10 mouse cellular contexts compared by ENCODE assay signal in genomic region chr4:131100796-131101156, GRCm38 (mm10).
DNase-seq lines count a peak whose midpoint lies in the region; ATAC-seq lines count a peak whose summit lies in the region.
"Had no signal": no experiment of that assay in that cellular context is flagged by ENCODE, and none has a peak within 500 bp of the region (broad histone marks: within the 10 kb centered on the region; RNA-seq: fewer than 3 reads in every experiment).

No protein-coding gene starts in this region.

- peak overlapping the region; percentile 41 for H3K9ac ChIP-seq in forebrain, embryonic 11.5 days (ENCODE audit: low read length)
- no peak overlapping the region for H3K9ac ChIP-seq in forebrain, embryonic 15.5 days (replicated peaks)
- no peak overlapping the region for H3K9ac ChIP-seq in kidney, embryonic 16.5 days (replicated peaks; ENCODE audit: low read length)
- no peak overlapping the region for H3K9ac ChIP-seq in forebrain, embryonic 13.5 days
- no peak overlapping the region for H3K9ac ChIP-seq in midbrain, embryonic 14.5 days (replicated peaks; ENCODE audit: low read length)

- peak overlapping the region; percentile 8; the same call in 1 of the 2 replicates for H3K4me3 ChIP-seq in forebrain, embryonic 11.5 days (ENCODE audit: low read depth, low read length)
- no peak overlapping the region for H3K4me3 ChIP-seq in forebrain, embryonic 15.5 days
- H3K4me3 ChIP-seq in kidney, embryonic 16.5 days (ENCODE audit: low read length), result peak overlapping the region; percentile 16
- no peak overlapping the region for H3K4me3 ChIP-seq in forebrain, embryonic 13.5 days
- no peak overlapping the region for H3K4me3 ChIP-seq in midbrain, embryonic 14.5 days (replicated peaks; ENCODE audit: low read depth, low read length)

- no peak for DNase-seq in forebrain, embryonic 11.5 days (ENCODE audit: low spot score)
- DNase-seq in kidney, postnatal 25 days, result no peak
- DNase-seq in midbrain, embryonic 14.5 days, result no peak
- no peak for DNase-seq in frontal cortex, postnatal 25 days (ENCODE audit: low spot score in 2 of 2)
- DNase-seq in embryo, embryonic 9.5 days (ENCODE audit: extremely low spot score), result no peak
- DNase-seq: adrenal gland, postnatal 10 days; cerebellum, adult 11 months had no signal

- no peaks in the 10 kb centered on the region for H3K27me3 ChIP-seq in forebrain, embryonic 11.5 days (ENCODE audit: control insufficient read depth, insufficient read depth, low read length)
- no peaks in the 10 kb centered on the region for H3K27me3 ChIP-seq in forebrain, embryonic 15.5 days
- no peaks in the 10 kb centered on the region for H3K27me3 ChIP-seq in kidney, embryonic 16.5 days (ENCODE audit: insufficient read depth, low read length)
- no peaks in the 10 kb centered on the region for H3K27me3 ChIP-seq in forebrain, embryonic 13.5 days
- H3K27me3 ChIP-seq in midbrain, embryonic 14.5 days (ENCODE audit: control insufficient read depth, insufficient read depth, low read length), result no peaks in the 10 kb centered on the region

- no peak overlapping the region for H3K27ac ChIP-seq in forebrain, embryonic 11.5 days (ENCODE audit: low read depth, low read length)
- H3K27ac ChIP-seq in forebrain, embryonic 15.5 days (replicated peaks), result no peak overlapping the region
- no peak overlapping the region for H3K27ac ChIP-seq in kidney, embryonic 16.5 days (ENCODE audit: low read length)
- no peak overlapping the region for H3K27ac ChIP-seq in forebrain, embryonic 13.5 days
- no peak overlapping the region for H3K27ac ChIP-seq in midbrain, embryonic 14.5 days (replicated peaks; ENCODE audit: low read depth, low read length)

- H3K36me3 ChIP-seq in forebrain, embryonic 11.5 days (ENCODE audit: control insufficient read depth, insufficient read depth, low read length), result no peaks in the 10 kb centered on the region
- H3K36me3 ChIP-seq in forebrain, embryonic 15.5 days, result no peaks in the 10 kb centered on the region
- no peaks in the 10 kb centered on the region for H3K36me3 ChIP-seq in kidney, embryonic 16.5 days (ENCODE audit: insufficient read depth, low read length)
- no peaks in the 10 kb centered on the region for H3K36me3 ChIP-seq in forebrain, embryonic 13.5 days (ENCODE audit: poor library complexity, severe bottlenecking)
- H3K36me3 ChIP-seq in midbrain, embryonic 14.5 days (ENCODE audit: control insufficient read depth, insufficient read depth, low read length), result no peaks in the 10 kb centered on the region

- 15% methylated on average over 13 of the region's 13 CpGs for WGBS in forebrain, embryonic 11.5 days
- 18% methylated on average over 13 of the region's 13 CpGs for WGBS in forebrain, embryonic 15.5 days
- WGBS in kidney, embryonic 16.5 days, result 13% methylated on average over 13 of the region's 13 CpGs
- WGBS in forebrain, embryonic 13.5 days, result 15% methylated on average over 13 of the region's 13 CpGs
- 18% methylated on average over 13 of the region's 13 CpGs for WGBS in midbrain, embryonic 14.5 days

- H3K9me3 ChIP-seq in forebrain, embryonic 11.5 days (ENCODE audit: control insufficient read depth, low read length), result no peaks in the 10 kb centered on the region
- H3K9me3 ChIP-seq in forebrain, embryonic 15.5 days, result no peaks in the 10 kb centered on the region
- no peaks in the 10 kb centered on the region for H3K9me3 ChIP-seq in kidney, embryonic 16.5 days (ENCODE audit: low read length)
- H3K9me3 ChIP-seq in forebrain, embryonic 13.5 days (replicated peaks), result peaks cover 3% of the 10 kb centered on the region; the same call in 1 of the 2 replicates
- H3K9me3 ChIP-seq in midbrain, embryonic 14.5 days (ENCODE audit: control insufficient read depth, low read length), result no peaks in the 10 kb centered on the region

- 0 out of 2 replicates have a peak, but pooled peaks have one; percentile 5 for ATAC-seq in forebrain, embryonic 11.5 days (replicated peaks; ENCODE audit: low FRiP score)
- ATAC-seq in forebrain, embryonic 15.5 days (replicated peaks), result no peak
- no peak for ATAC-seq in kidney, embryonic 16.5 days (ENCODE audit: low FRiP score, low TSS enrichment)
- ATAC-seq in forebrain, embryonic 13.5 days, result no peak
- ATAC-seq in midbrain, embryonic 14.5 days (ENCODE audit: low FRiP score, low TSS enrichment), result no peak

- H3K4me1 ChIP-seq in forebrain, embryonic 11.5 days (replicated peaks; ENCODE audit: control insufficient read depth, insufficient read depth, low read length), result 0 out of 2 replicates have a peak, but pooled peaks cover 9% of the 10 kb centered on the region
- H3K4me1 ChIP-seq in forebrain, embryonic 15.5 days, result peaks cover 3% of the 10 kb centered on the region; the same call in 1 of the 2 replicates
- H3K4me1 ChIP-seq in kidney, embryonic 16.5 days (ENCODE audit: insufficient read depth, low read length), result no peaks in the 10 kb centered on the region
- H3K4me1 ChIP-seq in forebrain, embryonic 13.5 days, result peaks cover 16% of the 10 kb centered on the region
- peaks cover 4% of the 10 kb centered on the region for H3K4me1 ChIP-seq in midbrain, embryonic 14.5 days (ENCODE audit: control insufficient read depth, insufficient read depth, low read length)

- H3K4me2 ChIP-seq in forebrain, embryonic 11.5 days (ENCODE audit: low read depth, low read length, severe bottlenecking), result peak overlapping the region; percentile 36
- H3K4me2 ChIP-seq in forebrain, embryonic 15.5 days (replicated peaks), result no peak overlapping the region
- peak overlapping the region; percentile 47 for H3K4me2 ChIP-seq in kidney, embryonic 16.5 days (replicated peaks; ENCODE audit: low read depth, low read length)
- H3K4me2 ChIP-seq in forebrain, embryonic 13.5 days, result peak overlapping the region; percentile 45
- H3K4me2 ChIP-seq in midbrain, embryonic 14.5 days (ENCODE audit: low read length), result peak overlapping the region; percentile 38

Comparison
In these comparisons a context has a peak if more than half of its experiments do, and no peak if none do; other contexts are left out.
1. H3K4me3 ChIP-seq: peak in forebrain, embryonic 11.5 days (single experiment) and kidney, embryonic 16.5 days (single experiment); none in forebrain, embryonic 15.5 days (single experiment), forebrain, embryonic 13.5 days (single experiment) and midbrain, embryonic 14.5 days (single experiment).